Mouse (Mus musculus) hindbrain, embryonic 15.5 days (tissue): ENCODE results near the gene Tbl1x. TPM values are rescaled to one million over a fixed set of nuclear protein-coding genes. Genes with fewer than 3 reads are reported as not detected.

Experiments used
- ATAC-seq: fragments of 200-750 bp; cut with Nextera tagmentation; 2 replicates; pipeline ENCODE4 v1.8.0; 2017; ENCODE audit warnings: low read depth, moderate number of reproducible peaks, moderate TSS enrichment; ENCODE audit not compliant: low FRiP score
- H3K27ac ChIP-seq: fragments of 300-500 bp; sonication (generic); replicated peaks from 2 replicates; pipeline ENCODE4 v1.5.1; 2015; ENCODE audit warnings: mild to moderate bottlenecking, inconsistent platforms
- H3K27me3 ChIP-seq: fragments of 300-500 bp; sonication (generic); 2 replicates; pipeline ENCODE4 v1.6.1; 2015; ENCODE audit warnings: control low read depth, inconsistent platforms
- H3K36me3 ChIP-seq: fragments of 300-500 bp; sonication (generic); 2 replicates; pipeline ENCODE4 v1.6.1; 2015; ENCODE audit warnings: control low read depth, inconsistent platforms
- H3K4me1 ChIP-seq: fragments of 300-500 bp; sonication (generic); replicated peaks from 2 replicates; pipeline ENCODE4 v1.6.1; 2015; ENCODE audit warnings: control low read depth, inconsistent platforms
- H3K4me2 ChIP-seq: fragments of 300-500 bp; sonication (generic); 2 replicates; pipeline ENCODE4 v1.6.1; 2015; ENCODE audit warnings: moderate library complexity, mild to moderate bottlenecking, inconsistent platforms
- H3K4me3 ChIP-seq: fragments of 300-500 bp; sonication (generic); 2 replicates; pipeline ENCODE4 v1.5.1; 2015; ENCODE audit warnings: mild to moderate bottlenecking, inconsistent platforms
- H3K9ac ChIP-seq: fragments of 300-500 bp; sonication (generic); 2 replicates; pipeline ENCODE4 v1.6.1; 2015; ENCODE audit warnings: inconsistent platforms
- H3K9me3 ChIP-seq: fragments of 300-500 bp; sonication (generic); 2 replicates; pipeline ENCODE4 v1.6.1; 2016; ENCODE audit warnings: control low read depth, inconsistent platforms
- WGBS: fragments of 180-500 bp; shearing (Covaris S2); methylation state at CpG from one replicate; pipeline ENCODE4 v1.1.7; 2015; 5-methylcytosine and 5-hydroxymethylcytosine counted together
- polyA plus RNA-seq: library from polyadenylated mRNA; unstranded; fragments of >200 nt; fragmentation: Nextera tagmentation; extraction: Ambion mirVana; gene quantifications from 2 replicates; pipeline ENCODE4 v1.2.1, GENCODE M21; 2015

Tbl1x gene
- polyA plus RNA-seq, 1 experiment from 2014 or later: 43.4 TPM

- H3K4me1 ChIP-seq: no peaks in the 10 kb centered on the region
- H3K9me3 ChIP-seq: no peaks in the 10 kb centered on the region
- WGBS: 67% methylated on average over 3 of the region's 3 CpGs
- no peak overlapping the region for H3K27ac ChIP-seq
- no peaks in the 10 kb centered on the region for H3K36me3 ChIP-seq
- ATAC-seq: no peak
- no peaks in the 10 kb centered on the region for H3K27me3 ChIP-seq
- H3K9ac ChIP-seq: no peak overlapping the region
- no peak overlapping the region for H3K4me2 ChIP-seq
- H3K4me3 ChIP-seq: no peak overlapping the region
Observed at GRCm38 (mm10) chrX:77669779-77670550, 159.2 kb downstream of the Tbl1x start.
